Mouse (Mus musculus): ENCODE measurements at regions not wholly inside any gene's neighbourhood (a gene's known extent, or its start where the extent isn't known, plus 50 kb on each side); places are given as distances from the start of the nearest gene placed in this dataset.
"Not testable (repeated sequence)": the region's sequence is repeated elsewhere in the genome, so short reads cannot be mapped to it uniquely, and the experiment has no call there.

- no peak overlapping the region for H3K4me3 ChIP-seq (ENCODE audit: low read length)
- H3K36me3 ChIP-seq (ENCODE audit: insufficient read depth, low read length): no peaks in the 10 kb centered on the region
- H3K4me2 ChIP-seq (replicated peaks; ENCODE audit: low read depth, low read length): no peak overlapping the region
- H3K27me3 ChIP-seq (ENCODE audit: insufficient read depth, low read length): no peaks in the 10 kb centered on the region
- no peak for ATAC-seq (ENCODE audit: low FRiP score, low TSS enrichment)
- no peak overlapping the region for H3K27ac ChIP-seq (ENCODE audit: low read length)
- 43% methylated on average over 2 of the region's 2 CpGs for WGBS
- no peaks in the 10 kb centered on the region for H3K4me1 ChIP-seq (ENCODE audit: insufficient read depth, low read length)
- no peaks in the 10 kb centered on the region for H3K9me3 ChIP-seq (ENCODE audit: low read length)
- H3K9ac ChIP-seq (replicated peaks; ENCODE audit: low read length): no peak overlapping the region
Observed at GRCm38 (mm10) chr16:20975406-20975805, 178.4 kb downstream of the Teddm3 start.

- Histone ChIP-seq H3K9me3 (ENCODE audit: low read length) (no peaks in the 10 kb centered on the region), H3K27ac (ENCODE audit: low read length) (no peak overlapping the region), H3K4me2 (replicated peaks; ENCODE audit: low read depth, low read length) (no peak overlapping the region), H3K4me1 (ENCODE audit: insufficient read depth, low read length) (no peaks in the 10 kb centered on the region), H3K27me3 (ENCODE audit: insufficient read depth, low read length) (no peaks in the 10 kb centered on the region), H3K36me3 (ENCODE audit: insufficient read depth, low read length) (no peaks in the 10 kb centered on the region), H3K9ac (replicated peaks; ENCODE audit: low read length) (no peak overlapping the region), H3K4me3 (ENCODE audit: low read length) (no peak overlapping the region)
- no peak for ATAC-seq (ENCODE audit: low FRiP score, low TSS enrichment)
Observed at GRCm38 (mm10) chr16:20972442-20972841, 181.4 kb downstream of the Teddm3 start.

- H3K4me1 ChIP-seq (ENCODE audit: insufficient read depth, low read length): no peaks in the 10 kb centered on the region
- no peak overlapping the region for H3K4me3 ChIP-seq (ENCODE audit: low read length)
- ATAC-seq (ENCODE audit: low FRiP score, low TSS enrichment): no peak
- no peaks in the 10 kb centered on the region for H3K36me3 ChIP-seq (ENCODE audit: insufficient read depth, low read length)
- 71% methylated on average over 10 of the region's 10 CpGs for WGBS
- H3K4me2 ChIP-seq (replicated peaks; ENCODE audit: low read depth, low read length): no peak overlapping the region
- H3K9me3 ChIP-seq (ENCODE audit: low read length): no peaks in the 10 kb centered on the region
- no peaks in the 10 kb centered on the region for H3K27me3 ChIP-seq (ENCODE audit: insufficient read depth, low read length)
- no peak overlapping the region for H3K9ac ChIP-seq (replicated peaks; ENCODE audit: low read length)
- H3K27ac ChIP-seq (ENCODE audit: low read length): no peak overlapping the region
Observed at GRCm38 (mm10) chr16:20958905-20959304, 194.9 kb downstream of the Teddm3 start.

GRCm38 (mm10) chr16:20936722-20937121, 202.4 kb upstream of the Thpo start:
- WGBS: 56% methylated on average over 1 of the region's 1 CpGs
- H3K27ac ChIP-seq (ENCODE audit: low read length): no peak overlapping the region
- no peak for ATAC-seq (ENCODE audit: low FRiP score, low TSS enrichment)
- no peaks in the 10 kb centered on the region for H3K27me3 ChIP-seq (ENCODE audit: insufficient read depth, low read length)
- no peaks in the 10 kb centered on the region for H3K9me3 ChIP-seq (ENCODE audit: low read length)
- no peaks in the 10 kb centered on the region for H3K4me1 ChIP-seq (ENCODE audit: insufficient read depth, low read length)
- no peak overlapping the region for H3K9ac ChIP-seq (replicated peaks; ENCODE audit: low read length)
- H3K4me3 ChIP-seq (ENCODE audit: low read length): no peak overlapping the region
- no peak overlapping the region for H3K4me2 ChIP-seq (replicated peaks; ENCODE audit: low read depth, low read length)
- H3K36me3 ChIP-seq (ENCODE audit: insufficient read depth, low read length): no peaks in the 10 kb centered on the region

- not testable (repeated sequence) for ATAC-seq (ENCODE audit: low FRiP score, low TSS enrichment); H3K36me3 ChIP-seq (ENCODE audit: insufficient read depth, low read length); H3K9me3 ChIP-seq (ENCODE audit: low read length); H3K27ac ChIP-seq (ENCODE audit: low read length); H3K27me3 ChIP-seq (ENCODE audit: insufficient read depth, low read length); H3K4me1 ChIP-seq (ENCODE audit: insufficient read depth, low read length); H3K4me2 ChIP-seq (replicated peaks; ENCODE audit: low read depth, low read length); H3K4me3 ChIP-seq (ENCODE audit: low read length); H3K9ac ChIP-seq (replicated peaks; ENCODE audit: low read length)
Observed at GRCm38 (mm10) chr16:20934846-20935245, 200.5 kb upstream of the Thpo start.

GRCm38 (mm10) chr16:20930003-20930402, 195.7 kb upstream of the Thpo start:
- not testable (repeated sequence) for H3K4me3 ChIP-seq (ENCODE audit: low read length)

GRCm38 (mm10) chr16:20925776-20926175, 191.5 kb upstream of the Thpo start:
- not testable (repeated sequence) for H3K9ac ChIP-seq (replicated peaks; ENCODE audit: low read length); H3K4me1 ChIP-seq (ENCODE audit: insufficient read depth, low read length); H3K36me3 ChIP-seq (ENCODE audit: insufficient read depth, low read length); H3K27ac ChIP-seq (ENCODE audit: low read length); H3K9me3 ChIP-seq (ENCODE audit: low read length); H3K27me3 ChIP-seq (ENCODE audit: insufficient read depth, low read length); ATAC-seq (ENCODE audit: low FRiP score, low TSS enrichment); H3K4me2 ChIP-seq (replicated peaks; ENCODE audit: low read depth, low read length); H3K4me3 ChIP-seq (ENCODE audit: low read length)

More at GRCm38 (mm10) chr16:20930003-20930402, 195.7 kb upstream of the Thpo start:
- not testable (repeated sequence) for H3K27me3 ChIP-seq (ENCODE audit: insufficient read depth, low read length); H3K27ac ChIP-seq (ENCODE audit: low read length); ATAC-seq (ENCODE audit: low FRiP score, low TSS enrichment); H3K4me1 ChIP-seq (ENCODE audit: insufficient read depth, low read length); H3K36me3 ChIP-seq (ENCODE audit: insufficient read depth, low read length); H3K9me3 ChIP-seq (ENCODE audit: low read length); H3K9ac ChIP-seq (replicated peaks; ENCODE audit: low read length); H3K4me2 ChIP-seq (replicated peaks; ENCODE audit: low read depth, low read length)
- 74% methylated on average over 5 of the region's 5 CpGs for WGBS

GRCm38 (mm10) chr16:20910864-20911263, 176.6 kb upstream of the Thpo start:
- not testable (repeated sequence) for H3K4me3 ChIP-seq (ENCODE audit: low read length); H3K27ac ChIP-seq (ENCODE audit: low read length); H3K4me1 ChIP-seq (ENCODE audit: insufficient read depth, low read length); H3K9ac ChIP-seq (replicated peaks; ENCODE audit: low read length); H3K9me3 ChIP-seq (ENCODE audit: low read length); H3K36me3 ChIP-seq (ENCODE audit: insufficient read depth, low read length); ATAC-seq (ENCODE audit: low FRiP score, low TSS enrichment); H3K27me3 ChIP-seq (ENCODE audit: insufficient read depth, low read length); H3K4me2 ChIP-seq (replicated peaks; ENCODE audit: low read depth, low read length)
- 87% methylated on average over 3 of the region's 3 CpGs for WGBS

- not testable (repeated sequence) for H3K9me3 ChIP-seq (ENCODE audit: low read length); H3K4me1 ChIP-seq (ENCODE audit: insufficient read depth, low read length); H3K4me3 ChIP-seq (ENCODE audit: low read length); H3K9ac ChIP-seq (replicated peaks; ENCODE audit: low read length); H3K27me3 ChIP-seq (ENCODE audit: insufficient read depth, low read length); H3K36me3 ChIP-seq (ENCODE audit: insufficient read depth, low read length)
- 43% methylated on average over 15 of the region's 18 CpGs for WGBS
- Histone ChIP-seq H3K4me2 (replicated peaks; ENCODE audit: low read depth, low read length) (peak overlapping the region; percentile 47), H3K27ac (ENCODE audit: low read length) (0 out of 2 replicates have a peak overlapping the region, but pooled peaks have one; percentile 43)
- peak; percentile 90 for ATAC-seq (ENCODE audit: low FRiP score, low TSS enrichment)
Observed at GRCm38 (mm10) chr16:20908467-20909351, 174.4 kb upstream of the Thpo start.

GRCm38 (mm10) chr16:20895734-20896133, 161.4 kb upstream of the Thpo start:
- Histone ChIP-seq H3K27me3 (ENCODE audit: insufficient read depth, low read length) (no peaks in the 10 kb centered on the region), H3K36me3 (ENCODE audit: insufficient read depth, low read length) (no peaks in the 10 kb centered on the region), H3K4me1 (ENCODE audit: insufficient read depth, low read length) (no peaks in the 10 kb centered on the region), H3K27ac (ENCODE audit: low read length) (no peak overlapping the region), H3K9me3 (ENCODE audit: low read length) (no peaks in the 10 kb centered on the region), H3K4me2 (replicated peaks; ENCODE audit: low read depth, low read length) (no peak overlapping the region), H3K4me3 (ENCODE audit: low read length) (no peak overlapping the region), H3K9ac (replicated peaks; ENCODE audit: low read length) (no peak overlapping the region)
- WGBS: 57% methylated on average over 2 of the region's 2 CpGs
- no peak for ATAC-seq (ENCODE audit: low FRiP score, low TSS enrichment)

Data from kidney, embryonic 16.5 days (tissue).